Mouse (Mus musculus) myocyte (in vitro differentiated cells): ENCODE measurements around the gene 4921536K21Rik. TPM values are rescaled to one million over a fixed set of nuclear protein-coding genes. Genes with fewer than 3 reads are reported as not detected.

ENCODE experiments used
- H3K27me3 ChIP-seq: one replicate; pipeline ENCODE4 v1.6.1; 2011; ENCODE audit not compliant: control insufficient read depth, insufficient read depth, insufficient read length
- H3K36me3 ChIP-seq: one replicate; pipeline ENCODE4 v1.6.1; 2011; ENCODE audit not compliant: control insufficient read depth, insufficient read depth
- H3K4me2 ChIP-seq: one replicate; pipeline ENCODE4 v1.6.1; 2011; ENCODE audit warnings: low read depth, control low read depth
- H3K4me3 ChIP-seq: one replicate; pipeline ENCODE4 v1.5.1; 2011; ENCODE audit warnings: mild to moderate bottlenecking, control low read depth, moderate library complexity
- H3K79me2 ChIP-seq: one replicate; pipeline ENCODE4 v1.6.1; 2011; ENCODE audit not compliant: control insufficient read depth, insufficient read depth
- H3ac ChIP-seq: one replicate; pipeline ENCODE4 v1.6.1; 2011; ENCODE audit not compliant: control insufficient read depth, insufficient read length
- CEBPB ChIP-seq: IDR thresholded peaks from 2 replicates; pipeline ENCODE4 v1.6.1; 2011; ENCODE audit warnings: mild to moderate bottlenecking, moderate library complexity; ENCODE audit not compliant: poor library complexity, insufficient read depth, severe bottlenecking
- E2F4 ChIP-seq: IDR thresholded peaks from one replicate; pipeline ENCODE4 v1.6.1; 2011; ENCODE audit warnings: mild to moderate bottlenecking, control low read depth, moderate library complexity; ENCODE audit not compliant: insufficient read depth
- MAX ChIP-seq: IDR thresholded peaks from one replicate; pipeline ENCODE4 v1.6.1; 2011; ENCODE audit warnings: low read depth, mild to moderate bottlenecking, control low read depth
- MYOD1 ChIP-seq, 3 experiments: IDR thresholded peaks; one replicate each; pipeline ENCODE4 v1.6.1; 2011; ENCODE audit warnings: control low read depth in 2 of 3, low read depth in 2 of 3, mild to moderate bottlenecking in 2 of 3, moderate library complexity in 1 of 3; ENCODE audit not compliant: insufficient read length in 2 of 3, control insufficient read depth in 1 of 3
- MYOG ChIP-seq, 3 experiments: IDR thresholded peaks; one replicate each; pipeline ENCODE4 v1.6.1; 2011; ENCODE audit warnings: control low read depth in 2 of 3, low read depth in 2 of 3, mild to moderate bottlenecking in 2 of 3; ENCODE audit not compliant: insufficient read length in 2 of 3, control insufficient read depth in 1 of 3, insufficient read depth in 1 of 3
- POLR2A ChIP-seq: IDR thresholded peaks from one replicate; pipeline ENCODE4 v1.6.1; 2011; ENCODE audit warnings: low read depth, mild to moderate bottlenecking, control low read depth, moderate library complexity; ENCODE audit not compliant: insufficient read length
- POLR2AphosphoS2 ChIP-seq: IDR thresholded peaks from one replicate; pipeline ENCODE4 v1.6.1; 2011; ENCODE audit warnings: low read depth, control low read depth; ENCODE audit not compliant: insufficient read length
- REST ChIP-seq: IDR thresholded peaks from one replicate; pipeline ENCODE4 v1.6.1; 2011; ENCODE audit warnings: mild to moderate bottlenecking, control low read depth, moderate library complexity; ENCODE audit not compliant: insufficient read depth, insufficient read length
- SRF ChIP-seq: IDR thresholded peaks from one replicate; pipeline ENCODE4 v1.6.1; 2011; ENCODE audit warnings: low read depth; ENCODE audit not compliant: control insufficient read depth, insufficient read length
- TCF12 ChIP-seq: IDR thresholded peaks from one replicate; pipeline ENCODE4 v1.6.1; 2011; ENCODE audit warnings: mild to moderate bottlenecking, control low read depth; ENCODE audit not compliant: poor library complexity, insufficient read depth, severe bottlenecking
- TCF3 ChIP-seq: IDR thresholded peaks from one replicate; pipeline ENCODE4 v1.6.1; 2011; ENCODE audit warnings: low read depth, control low read depth; ENCODE audit not compliant: insufficient read length
- USF1 ChIP-seq: IDR thresholded peaks from one replicate; pipeline ENCODE4 v1.6.1; 2011; ENCODE audit warnings: low read depth, mild to moderate bottlenecking, control low read depth, moderate library complexity
- polyA plus RNA-seq: library from polyadenylated mRNA; unstranded; fragments of >200 nt; fragmentation: generic; extraction: Trizol; gene quantifications from one replicate; pipeline ENCODE4 v1.2.1, GENCODE M21; 2012; ENCODE audit warnings: missing spikeins

The 4921536K21Rik gene
- polyA plus RNA-seq, 1 experiment, result 1.3 TPM

GRCm38 (mm10) chr11:3904673-3905072, 9.8 kb upstream of the 4921536K21Rik start:
- Histone ChIP-seq H3ac (no peak overlapping the region), H3K4me3 (no peak overlapping the region), H3K4me2 (peak overlapping the region; percentile 54), H3K79me2 (peaks cover 38% of the 10 kb centered on the region), H3K27me3 (no peaks in the 10 kb centered on the region), H3K36me3 (peaks cover 27% of the 10 kb centered on the region)
- TF ChIP-seq REST, result no peak
- TF ChIP-seq SRF, result no peak
- no peak for TF ChIP-seq CEBPB
- peak; percentile 57 for TF ChIP-seq TCF3
- TF ChIP-seq TCF12, result peak; percentile 59
- TF ChIP-seq POLR2A, result no peak
- TF ChIP-seq USF1, result no peak
- peak in 2 of 3 experiments; percentile 83 to 96 for TF ChIP-seq MYOG (IDR thresholded peaks at IDR 0.05; ENCODE audit: control insufficient read depth in 1 of 3, insufficient read depth in 1 of 3, insufficient read length in 2 of 3, low read depth in 2 of 3)
- TF ChIP-seq MYOD1 (IDR thresholded peaks at IDR 0.05; ENCODE audit: control insufficient read depth in 1 of 3, insufficient read length in 2 of 3, low read depth in 2 of 3), result peak in 2 of 3 experiments; percentile 22 to 89

- Histone ChIP-seq H3K79me2 (peaks cover 30% of the 10 kb centered on the region), H3K4me2 (peak overlapping the region; percentile 58), H3ac (no peak overlapping the region), H3K27me3 (no peaks in the 10 kb centered on the region), H3K36me3 (peaks cover 38% of the 10 kb centered on the region), H3K4me3 (no peak overlapping the region)
- TF ChIP-seq REST (no peak), POLR2A (peak; percentile 18), POLR2AphosphoS2 (peak; percentile 65), SRF (no peak)
Observed at GRCm38 (mm10) chr11:3903046-3903445, 8.1 kb upstream of the 4921536K21Rik start.

GRCm38 (mm10) chr11:3902516-3902915, 7.6 kb upstream of the 4921536K21Rik start:
- H3ac ChIP-seq, result no peak overlapping the region
- H3K36me3 ChIP-seq, result peaks cover 44% of the 10 kb centered on the region
- TF ChIP-seq POLR2A (no peak), REST (no peak), SRF (no peak), MYOD1 (IDR thresholded peaks at IDR 0.05; ENCODE audit: control insufficient read depth in 1 of 3, insufficient read length in 2 of 3, low read depth in 2 of 3) (no peak), TCF12 (no peak), TCF3 (no peak), E2F4 (no peak), MAX (no peak), POLR2AphosphoS2 (no peak), CEBPB (no peak), USF1 (no peak)
- no peak overlapping the region for H3K4me3 ChIP-seq
- H3K27me3 ChIP-seq, result no peaks in the 10 kb centered on the region
- H3K4me2 ChIP-seq, result peak overlapping the region; percentile 58
- peaks cover 25% of the 10 kb centered on the region for H3K79me2 ChIP-seq

- Histone ChIP-seq H3K36me3 (peaks cover 37% of the 10 kb centered on the region), H3K4me2 (no peak overlapping the region), H3K79me2 (peaks cover 26% of the 10 kb centered on the region), H3ac (no peak overlapping the region), H3K4me3 (no peak overlapping the region), H3K27me3 (no peaks in the 10 kb centered on the region)
- TF ChIP-seq MYOG (IDR thresholded peaks at IDR 0.05; ENCODE audit: control insufficient read depth in 1 of 3, insufficient read depth in 1 of 3, insufficient read length in 2 of 3, low read depth in 2 of 3), result peak in 2 of 3 experiments; percentile 24 to 74
- no peak for TF ChIP-seq CEBPB
- no peak for TF ChIP-seq REST
- peak in 1 of 3 experiments; percentile 92 for TF ChIP-seq MYOD1 (IDR thresholded peaks at IDR 0.05; ENCODE audit: control insufficient read depth in 1 of 3, insufficient read length in 2 of 3, low read depth in 2 of 3)
- peak; percentile 17 for TF ChIP-seq POLR2A
- TF ChIP-seq USF1, result no peak
Observed at GRCm38 (mm10) chr11:3900296-3900695, 5.4 kb upstream of the 4921536K21Rik start.

DNA sequence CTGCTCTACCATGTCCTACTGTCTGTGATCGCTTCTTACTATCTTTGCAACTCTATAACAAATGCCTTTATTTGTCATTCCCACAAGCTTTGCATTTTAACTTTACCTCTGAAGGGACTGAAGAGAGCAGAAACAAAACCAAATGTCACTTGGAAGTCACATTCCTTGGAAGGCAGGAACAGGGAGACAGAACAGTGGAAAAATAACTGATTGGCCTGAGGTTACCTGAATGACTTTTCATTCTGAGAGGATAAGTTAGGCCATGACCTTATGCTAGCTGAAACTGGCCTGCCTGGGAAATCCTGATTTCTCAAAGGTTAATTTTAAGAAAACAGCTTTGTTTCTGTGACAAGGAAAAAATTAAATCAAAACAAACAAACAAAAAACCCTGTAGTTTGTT, 1.0 kb upstream of the 4921536K21Rik start:
- H3K4me3 ChIP-seq, result peak overlapping the region; percentile 73

DNA sequence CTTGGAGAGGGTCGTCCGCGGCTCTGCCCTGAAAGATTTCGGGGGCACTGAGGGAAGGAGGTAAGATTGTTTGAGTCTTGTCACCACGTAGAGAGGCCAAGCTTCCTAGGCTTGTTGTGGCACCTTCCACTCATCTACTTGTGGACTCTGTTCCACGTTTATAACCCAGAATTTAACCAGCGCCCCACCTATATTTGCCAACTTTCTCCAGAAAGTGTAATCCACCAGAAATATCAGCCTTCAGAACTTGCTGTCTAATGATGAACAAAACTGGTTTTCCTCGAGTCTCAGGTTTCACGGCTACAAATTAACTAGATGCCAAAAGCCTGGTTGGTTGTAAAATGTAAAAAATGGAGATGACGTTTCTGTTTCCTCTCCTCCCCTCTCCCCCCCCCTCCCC, 560 bp upstream of the 4921536K21Rik start:
- H3K4me2 ChIP-seq, result peak overlapping the region; percentile 83
- H3K36me3 ChIP-seq, result peaks cover 20% of the 10 kb centered on the region
- TF ChIP-seq CEBPB (no peak), E2F4 (no peak), MAX (no peak), MYOG (IDR thresholded peaks at IDR 0.05; ENCODE audit: control insufficient read depth in 1 of 3, insufficient read depth in 1 of 3, insufficient read length in 2 of 3, low read depth in 2 of 3) (no peak), TCF12 (no peak), MYOD1 (IDR thresholded peaks at IDR 0.05; ENCODE audit: control insufficient read depth in 1 of 3, insufficient read length in 2 of 3, low read depth in 2 of 3) (no peak), TCF3 (no peak)
- no peaks in the 10 kb centered on the region for H3K27me3 ChIP-seq
- H3K79me2 ChIP-seq, result peaks cover 26% of the 10 kb centered on the region
- no peak overlapping the region for H3ac ChIP-seq
- H3K4me3 ChIP-seq, result peak overlapping the region; percentile 73

More for the DNA sequence above, 1.0 kb upstream of the 4921536K21Rik start:
- Histone ChIP-seq H3K4me2 (peak overlapping the region; percentile 83), H3K27me3 (no peaks in the 10 kb centered on the region), H3K36me3 (peaks cover 20% of the 10 kb centered on the region), H3K79me2 (peaks cover 26% of the 10 kb centered on the region), H3ac (no peak overlapping the region)
- no peak for TF ChIP-seq SRF
- TF ChIP-seq TCF12, result no peak
- TF ChIP-seq USF1, result no peak
- no peak for TF ChIP-seq TCF3
